Mouse (Mus musculus) lung, postnatal 0 days (tissue): ENCODE results near the gene Hba-x. TPM values are rescaled to one million over a fixed set of nuclear protein-coding genes. Genes with fewer than 3 reads are reported as not detected.

Experiments used
- ATAC-seq: fragments of 200-750 bp; cut with Nextera tagmentation; 2 replicates; pipeline ENCODE4 v1.8.0; 2017; ENCODE audit warnings: moderate library complexity
- DNase-seq: peaks from one replicate; pipeline ENCODE4 v3.0.0-alpha.2; 2016; ENCODE audit warnings: low spot score
- H3K27ac ChIP-seq: fragments of 300-500 bp; sonication (generic); 2 replicates; pipeline ENCODE4 v1.5.1; 2014; ENCODE audit warnings: antibody characterized with exemption, mild to moderate bottlenecking, low read length, mixed read lengths
- H3K27me3 ChIP-seq: fragments of 300-500 bp; sonication (generic); replicated peaks from 2 replicates; pipeline ENCODE4 v1.6.1; 2014; ENCODE audit warnings: low read length, mixed read lengths; ENCODE audit not compliant: insufficient read depth
- H3K36me3 ChIP-seq: fragments of 300-500 bp; sonication (generic); 2 replicates; pipeline ENCODE4 v1.6.1; 2014; ENCODE audit warnings: low read length, mixed read lengths; ENCODE audit not compliant: insufficient read depth
- H3K4me1 ChIP-seq: fragments of 300-500 bp; sonication (generic); 2 replicates; pipeline ENCODE4 v1.6.1; 2014; ENCODE audit warnings: antibody characterized with exemption, low read depth, low read length, mixed read lengths; ENCODE audit not compliant: insufficient read depth
- H3K4me2 ChIP-seq: fragments of 300-500 bp; sonication (generic); replicated peaks from 2 replicates; pipeline ENCODE4 v1.6.1; 2014; ENCODE audit warnings: low read depth, mild to moderate bottlenecking, low read length, moderate library complexity, mixed read lengths
- H3K4me3 ChIP-seq: fragments of 300-500 bp; sonication (generic); 2 replicates; pipeline ENCODE4 v1.5.1; 2014; ENCODE audit warnings: low read depth, low read length
- H3K9ac ChIP-seq: fragments of 300-500 bp; sonication (generic); replicated peaks from 2 replicates; pipeline ENCODE4 v1.6.1; 2014; ENCODE audit warnings: low read depth, mild to moderate bottlenecking
- H3K9me3 ChIP-seq: fragments of 300-500 bp; sonication (generic); 2 replicates; pipeline ENCODE4 v1.6.1; 2016; ENCODE audit warnings: low read length, mixed read lengths
- CTCF ChIP-seq: IDR thresholded peaks from 2 replicates; pipeline ENCODE4 v1.5.1; 2016; ENCODE audit warnings: antibody characterized with exemption, mild to moderate bottlenecking
- EP300 ChIP-seq: IDR thresholded peaks from 2 replicates; pipeline ENCODE4 v1.6.1; 2016; ENCODE audit warnings: antibody characterized with exemption, mild to moderate bottlenecking, control low read depth
- WGBS: fragments of 180-500 bp; shearing (Covaris S2); extraction: QIAGEN DNeasy Blood & Tissue Kit; methylation state at CpG from one replicate; pipeline ENCODE4 v1.1.7; 2014; 5-methylcytosine and 5-hydroxymethylcytosine counted together
- polyA plus RNA-seq: library from polyadenylated mRNA; unstranded; fragments of >200 nt; fragmentation: Nextera tagmentation; extraction: Ambion mirVana; gene quantifications from 2 replicates; pipeline ENCODE4 v1.2.1, GENCODE M21; 2015

The Hba-x gene
- polyA plus RNA-seq, 1 experiment from 2014 or later = 5.0 TPM

DNA sequence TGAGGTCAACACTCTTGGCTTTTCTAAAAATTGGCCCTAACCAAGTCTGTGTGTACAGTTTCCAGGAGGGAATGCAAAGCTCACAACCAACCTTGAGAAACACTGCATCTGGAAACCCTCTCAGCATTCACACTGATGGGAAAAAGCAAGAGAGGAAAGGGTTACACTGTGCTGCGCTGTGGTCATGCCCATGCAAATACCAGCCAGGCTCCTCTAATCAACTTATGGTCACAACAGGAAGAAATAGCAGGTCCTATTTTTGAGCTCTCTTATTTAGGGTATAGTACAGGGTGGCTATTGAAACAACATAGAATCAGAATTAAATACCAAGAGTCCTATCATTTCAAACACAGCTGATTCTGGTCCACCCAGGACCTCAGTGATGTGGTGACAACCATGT, 31.6 kb upstream of the Hba-x start:
- Histone ChIP-seq H3K9ac (no peak overlapping the region), H3K36me3 (peaks cover 28% of the 10 kb centered on the region; the same call in 1 of the 2 replicates), H3K4me1 (no peaks in the 10 kb centered on the region), H3K27me3 (no peaks in the 10 kb centered on the region), H3K27ac (no peak overlapping the region), H3K9me3 (no peaks in the 10 kb centered on the region), H3K4me2 (no peak overlapping the region), H3K4me3 (no peak overlapping the region)
- 93% methylated on average over 1 of the region's 1 CpGs for WGBS
- ATAC-seq = no peak
- no peak for DNase-seq
- TF ChIP-seq EP300 (no peak), CTCF (no peak)

DNA sequence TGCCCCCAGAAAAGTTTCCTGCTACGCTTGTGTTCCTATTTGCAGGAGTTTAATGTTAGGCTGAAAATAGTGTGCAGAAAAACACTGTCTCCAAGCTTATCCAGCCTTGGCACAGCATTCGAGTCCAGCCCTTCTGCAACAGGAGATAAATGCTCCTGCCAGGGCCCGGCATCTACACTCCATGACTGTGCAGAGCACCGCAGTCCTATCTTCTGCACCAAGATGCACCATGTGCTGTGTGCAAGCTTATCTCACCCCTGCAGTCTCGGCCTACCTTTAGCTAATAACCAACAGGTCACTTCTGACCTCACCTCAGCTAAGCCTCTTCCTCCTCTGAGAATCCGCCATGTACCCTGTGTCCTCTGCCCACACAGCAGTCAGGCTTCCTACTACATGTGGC, 30.6 kb upstream of the Hba-x start:
- H3K4me3 ChIP-seq = no peak overlapping the region
- H3K9me3 ChIP-seq = no peaks in the 10 kb centered on the region
- TF ChIP-seq EP300 = peak; percentile 64; the same call in 1 of the 2 replicates
- TF ChIP-seq CTCF = no peak
- WGBS = 89% methylated on average over 6 of the region's 6 CpGs
- DNase-seq (no peak), ATAC-seq (peak; percentile 62)
- H3K4me2 ChIP-seq = no peak overlapping the region
- no peak overlapping the region for H3K27ac ChIP-seq
- H3K4me1 ChIP-seq = no peaks in the 10 kb centered on the region
- H3K9ac ChIP-seq = no peak overlapping the region
- H3K27me3 ChIP-seq = no peaks in the 10 kb centered on the region
- peaks cover 35% of the 10 kb centered on the region; the same call in 1 of the 2 replicates for H3K36me3 ChIP-seq

DNA sequence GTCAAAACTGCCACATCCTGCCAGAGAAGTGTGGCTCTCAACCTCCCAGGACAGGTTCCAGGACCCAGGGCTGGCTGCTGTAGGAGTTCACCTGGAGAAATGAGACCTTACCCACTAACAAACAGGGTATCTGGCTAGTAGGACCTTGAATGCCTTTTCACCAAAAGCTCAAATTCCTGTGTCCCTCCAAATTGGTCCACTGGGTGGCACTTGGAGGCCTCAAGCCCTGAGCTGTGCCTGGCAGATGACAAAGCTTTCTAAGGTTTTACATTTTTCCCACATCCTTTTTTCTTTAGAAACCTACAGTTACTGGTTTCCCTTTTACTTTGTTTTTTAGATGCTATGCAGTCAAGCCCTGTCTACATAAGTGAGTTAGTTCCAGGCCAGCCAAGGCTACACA, 29.1 kb upstream of the Hba-x start:
- DNase-seq = no peak
- H3K36me3 ChIP-seq = peaks cover 27% of the 10 kb centered on the region; the same call in 1 of the 2 replicates
- no peak for TF ChIP-seq EP300
- peak; percentile 40 for TF ChIP-seq CTCF
- no peak for ATAC-seq
- no peak overlapping the region for H3K4me2 ChIP-seq
- no peaks in the 10 kb centered on the region for H3K27me3 ChIP-seq
- no peaks in the 10 kb centered on the region for H3K9me3 ChIP-seq
- H3K9ac ChIP-seq = no peak overlapping the region
- H3K27ac ChIP-seq = no peak overlapping the region
- no peaks in the 10 kb centered on the region for H3K4me1 ChIP-seq
- H3K4me3 ChIP-seq = no peak overlapping the region

DNA sequence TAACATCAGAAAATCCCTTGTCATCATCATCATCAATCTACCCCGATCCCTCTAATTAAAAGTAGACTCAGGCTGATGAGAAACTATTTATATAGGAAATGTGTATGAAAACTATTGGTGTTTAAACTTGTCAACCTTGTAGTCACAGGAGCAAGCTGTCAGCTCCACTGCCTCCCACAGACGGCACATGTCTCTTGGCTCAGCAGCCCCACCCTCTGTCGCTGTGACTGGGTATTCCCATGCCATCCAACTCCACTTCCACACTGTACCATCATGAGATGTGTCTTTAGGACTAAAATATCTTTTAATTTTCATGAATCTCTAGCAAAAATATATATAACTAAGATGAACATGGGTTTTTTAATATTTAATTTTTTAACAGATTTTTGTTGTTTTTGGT, 27.9 kb upstream of the Hba-x start:
- no peak overlapping the region for H3K4me2 ChIP-seq
- H3K36me3 ChIP-seq = peaks cover 28% of the 10 kb centered on the region
- ATAC-seq = no peak
- H3K27me3 ChIP-seq = no peaks in the 10 kb centered on the region
- H3K27ac ChIP-seq = no peak overlapping the region
- no peaks in the 10 kb centered on the region for H3K4me1 ChIP-seq
- DNase-seq = no peak
- H3K9ac ChIP-seq = no peak overlapping the region
- no peak overlapping the region for H3K4me3 ChIP-seq
- no peak for TF ChIP-seq EP300
- no peak for TF ChIP-seq CTCF
- no peaks in the 10 kb centered on the region for H3K9me3 ChIP-seq
- WGBS = 79% methylated on average over 3 of the region's 3 CpGs

DNA sequence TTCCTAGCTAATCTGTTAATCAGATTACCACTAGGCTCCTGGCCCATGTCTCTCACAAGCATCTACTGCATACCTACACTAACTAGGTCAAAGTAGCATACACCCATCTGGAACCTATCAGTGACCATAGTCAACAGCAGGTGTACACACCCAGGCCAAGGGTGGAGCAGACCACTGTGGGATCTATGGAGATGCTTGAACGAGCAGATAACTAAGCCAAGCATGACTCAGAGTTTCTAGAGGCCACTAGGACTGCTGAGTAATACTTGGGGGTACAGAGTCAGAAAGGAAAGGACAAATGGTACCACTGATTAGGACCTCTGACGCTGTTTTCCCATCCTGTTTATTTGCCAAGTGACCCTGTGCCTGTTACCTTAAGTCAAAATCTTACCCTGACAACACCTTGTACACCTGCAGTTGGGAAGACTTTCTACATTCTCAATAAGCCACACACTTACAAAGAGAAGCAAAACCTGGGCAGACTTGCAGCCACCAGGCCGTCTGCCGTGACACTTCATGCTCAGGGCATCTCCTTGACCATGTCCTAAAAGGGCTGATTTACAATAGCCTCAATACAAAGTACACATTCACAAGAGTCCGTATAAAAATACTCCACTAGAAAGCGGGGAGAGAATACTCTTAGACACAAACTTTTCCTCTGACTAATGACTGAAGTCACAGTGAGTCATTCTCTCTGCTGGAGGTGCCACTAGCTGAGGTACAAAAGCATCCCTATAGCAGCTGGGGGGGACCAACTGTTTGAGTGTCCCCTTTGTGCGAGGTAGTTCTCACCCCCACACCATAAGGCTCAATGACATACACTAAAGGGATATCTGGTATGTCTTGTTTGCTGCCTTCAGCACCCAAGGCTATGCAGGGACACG, 25.1 kb upstream of the Hba-x start:
- no peak for TF ChIP-seq CTCF
- TF ChIP-seq EP300 = 0 out of 2 replicates have a peak, but pooled peaks have one; percentile 39
- Histone ChIP-seq H3K4me1 (no peaks in the 10 kb centered on the region), H3K27me3 (no peaks in the 10 kb centered on the region), H3K27ac (no peak overlapping the region), H3K9me3 (no peaks in the 10 kb centered on the region), H3K4me2 (no peak overlapping the region), H3K4me3 (no peak overlapping the region), H3K9ac (no peak overlapping the region), H3K36me3 (peaks cover 32% of the 10 kb centered on the region)
- ATAC-seq = peak; percentile 49
- DNase-seq = no peak
- 82% methylated on average over 8 of the region's 8 CpGs for WGBS

DNA sequence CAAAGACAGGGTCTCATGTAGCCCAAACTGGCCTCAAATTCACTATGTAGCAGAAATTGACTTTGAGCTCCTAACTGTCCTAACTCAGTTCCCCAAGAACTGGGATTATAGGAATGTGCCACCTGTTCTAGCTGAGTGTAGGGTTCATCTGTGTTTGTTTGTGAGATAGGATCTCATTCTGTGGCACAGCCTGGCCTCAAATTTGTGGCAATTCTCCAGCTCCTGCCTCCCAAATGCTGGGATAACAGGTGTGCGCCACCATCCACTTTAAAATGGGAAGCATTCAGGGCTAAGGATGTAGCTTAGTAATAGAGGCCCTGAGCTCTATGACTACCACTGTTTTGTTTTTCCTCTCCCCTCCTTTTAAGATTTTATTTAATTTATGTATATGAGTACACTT, 23.1 kb upstream of the Hba-x start:
- Histone ChIP-seq H3K9ac (no peak overlapping the region), H3K36me3 (peaks cover 18% of the 10 kb centered on the region), H3K4me3 (no peak overlapping the region), H3K27ac (no peak overlapping the region), H3K9me3 (no peaks in the 10 kb centered on the region), H3K4me2 (no peak overlapping the region), H3K4me1 (no peaks in the 10 kb centered on the region), H3K27me3 (no peaks in the 10 kb centered on the region)
- DNase-seq (no peak), ATAC-seq (no peak)
- WGBS = 89% methylated on average over 1 of the region's 1 CpGs
- TF ChIP-seq EP300 (no peak), CTCF (no peak)
